Mouse (Mus musculus): ENCODE measurements around the gene 9930021J03Rik. TPM values are rescaled to one million over a fixed set of nuclear protein-coding genes. Genes with fewer than 3 reads are reported as not detected.

Gene 9930021J03Rik
- polyA plus RNA-seq, 1 experiment from 2014 or later, result 8.9 TPM

GRCm38 (mm10) chr19:29674946-29675345, 130.8 kb downstream of the 9930021J03Rik start:
- Histone ChIP-seq H3K36me3 (ENCODE audit: control insufficient read depth, insufficient read depth, low read length) (no peaks in the 10 kb centered on the region), H3K9me3 (ENCODE audit: control insufficient read depth, low read depth, low read length) (no peaks in the 10 kb centered on the region), H3K9ac (replicated peaks; ENCODE audit: low read depth, low read length) (no peak overlapping the region), H3K27me3 (ENCODE audit: control insufficient read depth, insufficient read depth, low read length) (no peaks in the 10 kb centered on the region), H3K4me3 (ENCODE audit: low read depth, low read length) (no peak overlapping the region), H3K4me1 (ENCODE audit: control insufficient read depth, insufficient read depth, low read length) (no peaks in the 10 kb centered on the region), H3K4me2 (replicated peaks; ENCODE audit: low read depth, low read length) (no peak overlapping the region), H3K27ac (ENCODE audit: low read length) (no peak overlapping the region)
- WGBS, result 93% methylated on average over 7 of the region's 7 CpGs
- ATAC-seq (ENCODE audit: insufficient number of reproducible peaks, insufficient read depth, low FRiP score, low read depth), result no peak

GRCm38 (mm10) chr19:29672660-29673059, 133.1 kb downstream of the 9930021J03Rik start:
- 95% methylated on average over 13 of the region's 13 CpGs for WGBS
- Histone ChIP-seq H3K4me1 (ENCODE audit: control insufficient read depth, insufficient read depth, low read length) (no peaks in the 10 kb centered on the region), H3K9ac (replicated peaks; ENCODE audit: low read depth, low read length) (no peak overlapping the region), H3K4me2 (replicated peaks; ENCODE audit: low read depth, low read length) (no peak overlapping the region), H3K27ac (ENCODE audit: low read length) (no peak overlapping the region), H3K36me3 (ENCODE audit: control insufficient read depth, insufficient read depth, low read length) (no peaks in the 10 kb centered on the region), H3K4me3 (ENCODE audit: low read depth, low read length) (no peak overlapping the region), H3K27me3 (ENCODE audit: control insufficient read depth, insufficient read depth, low read length) (no peaks in the 10 kb centered on the region), H3K9me3 (ENCODE audit: control insufficient read depth, low read depth, low read length) (no peaks in the 10 kb centered on the region)
- no peak for ATAC-seq (ENCODE audit: insufficient number of reproducible peaks, insufficient read depth, low FRiP score, low read depth)

GRCm38 (mm10) chr19:29671160-29671559, 134.6 kb downstream of the 9930021J03Rik start:
- no peaks in the 10 kb centered on the region for H3K36me3 ChIP-seq (ENCODE audit: control insufficient read depth, insufficient read depth, low read length)
- H3K4me3 ChIP-seq (ENCODE audit: low read depth, low read length), result no peak overlapping the region
- no peaks in the 10 kb centered on the region for H3K27me3 ChIP-seq (ENCODE audit: control insufficient read depth, insufficient read depth, low read length)
- no peak overlapping the region for H3K4me2 ChIP-seq (replicated peaks; ENCODE audit: low read depth, low read length)
- H3K27ac ChIP-seq (ENCODE audit: low read length), result no peak overlapping the region
- no peak overlapping the region for H3K9ac ChIP-seq (replicated peaks; ENCODE audit: low read depth, low read length)
- H3K4me1 ChIP-seq (ENCODE audit: control insufficient read depth, insufficient read depth, low read length), result no peaks in the 10 kb centered on the region
- no peaks in the 10 kb centered on the region for H3K9me3 ChIP-seq (ENCODE audit: control insufficient read depth, low read depth, low read length)
- ATAC-seq (ENCODE audit: insufficient number of reproducible peaks, insufficient read depth, low FRiP score, low read depth), result no peak
- 92% methylated on average over 2 of the region's 2 CpGs for WGBS

- 88% methylated on average over 6 of the region's 6 CpGs for WGBS
- no peaks in the 10 kb centered on the region for H3K36me3 ChIP-seq (ENCODE audit: control insufficient read depth, insufficient read depth, low read length)
- H3K27me3 ChIP-seq (ENCODE audit: control insufficient read depth, insufficient read depth, low read length), result no peaks in the 10 kb centered on the region
- H3K4me2 ChIP-seq (replicated peaks; ENCODE audit: low read depth, low read length), result no peak overlapping the region
- no peak overlapping the region for H3K4me3 ChIP-seq (ENCODE audit: low read depth, low read length)
- no peaks in the 10 kb centered on the region for H3K9me3 ChIP-seq (ENCODE audit: control insufficient read depth, low read depth, low read length)
- ATAC-seq (ENCODE audit: insufficient number of reproducible peaks, insufficient read depth, low FRiP score, low read depth), result no peak
- H3K27ac ChIP-seq (ENCODE audit: low read length), result no peak overlapping the region
- no peak overlapping the region for H3K9ac ChIP-seq (replicated peaks; ENCODE audit: low read depth, low read length)
- no peaks in the 10 kb centered on the region for H3K4me1 ChIP-seq (ENCODE audit: control insufficient read depth, insufficient read depth, low read length)
Measured at GRCm38 (mm10) chr19:29670247-29670646, 135.5 kb downstream of the 9930021J03Rik start.

- H3K4me3 ChIP-seq (ENCODE audit: low read depth, low read length), result no peak overlapping the region
- no peaks in the 10 kb centered on the region for H3K4me1 ChIP-seq (ENCODE audit: control insufficient read depth, insufficient read depth, low read length)
- no peak overlapping the region for H3K9ac ChIP-seq (replicated peaks; ENCODE audit: low read depth, low read length)
- H3K27me3 ChIP-seq (ENCODE audit: control insufficient read depth, insufficient read depth, low read length), result no peaks in the 10 kb centered on the region
- no peak overlapping the region for H3K27ac ChIP-seq (ENCODE audit: low read length)
- H3K4me2 ChIP-seq (replicated peaks; ENCODE audit: low read depth, low read length), result no peak overlapping the region
- no peaks in the 10 kb centered on the region for H3K9me3 ChIP-seq (ENCODE audit: control insufficient read depth, low read depth, low read length)
- WGBS, result 79% methylated on average over 7 of the region's 7 CpGs
- no peaks in the 10 kb centered on the region for H3K36me3 ChIP-seq (ENCODE audit: control insufficient read depth, insufficient read depth, low read length)
- no peak for ATAC-seq (ENCODE audit: insufficient number of reproducible peaks, insufficient read depth, low FRiP score, low read depth)
Measured at GRCm38 (mm10) chr19:29668135-29668534, 137.7 kb downstream of the 9930021J03Rik start.

- ATAC-seq (ENCODE audit: insufficient number of reproducible peaks, insufficient read depth, low FRiP score, low read depth), result no peak
- no peaks in the 10 kb centered on the region for H3K9me3 ChIP-seq (ENCODE audit: control insufficient read depth, low read depth, low read length)
- H3K27ac ChIP-seq (ENCODE audit: low read length), result no peak overlapping the region
- H3K4me2 ChIP-seq (replicated peaks; ENCODE audit: low read depth, low read length), result no peak overlapping the region
- WGBS, result 54% methylated on average over 5 of the region's 5 CpGs
- no peak overlapping the region for H3K9ac ChIP-seq (replicated peaks; ENCODE audit: low read depth, low read length)
- no peaks in the 10 kb centered on the region for H3K4me1 ChIP-seq (ENCODE audit: control insufficient read depth, insufficient read depth, low read length)
- H3K27me3 ChIP-seq (ENCODE audit: control insufficient read depth, insufficient read depth, low read length), result no peaks in the 10 kb centered on the region
- H3K36me3 ChIP-seq (ENCODE audit: control insufficient read depth, insufficient read depth, low read length), result no peaks in the 10 kb centered on the region
- H3K4me3 ChIP-seq (ENCODE audit: low read depth, low read length), result no peak overlapping the region
Measured at GRCm38 (mm10) chr19:29666965-29667594, 138.7 kb downstream of the 9930021J03Rik start.

GRCm38 (mm10) chr19:29666164-29666563, 139.6 kb downstream of the 9930021J03Rik start:
- Histone ChIP-seq H3K4me3 (ENCODE audit: low read depth, low read length) (no peak overlapping the region), H3K27me3 (ENCODE audit: control insufficient read depth, insufficient read depth, low read length) (no peaks in the 10 kb centered on the region), H3K4me2 (replicated peaks; ENCODE audit: low read depth, low read length) (no peak overlapping the region), H3K36me3 (ENCODE audit: control insufficient read depth, insufficient read depth, low read length) (no peaks in the 10 kb centered on the region), H3K9me3 (ENCODE audit: control insufficient read depth, low read depth, low read length) (no peaks in the 10 kb centered on the region), H3K27ac (ENCODE audit: low read length) (no peak overlapping the region), H3K9ac (replicated peaks; ENCODE audit: low read depth, low read length) (no peak overlapping the region), H3K4me1 (ENCODE audit: control insufficient read depth, insufficient read depth, low read length) (no peaks in the 10 kb centered on the region)
- WGBS, result 83% methylated on average over 4 of the region's 4 CpGs
- no peak for ATAC-seq (ENCODE audit: insufficient number of reproducible peaks, insufficient read depth, low FRiP score, low read depth)

GRCm38 (mm10) chr19:29664934-29665333, 140.9 kb downstream of the 9930021J03Rik start:
- no peaks in the 10 kb centered on the region for H3K4me1 ChIP-seq (ENCODE audit: control insufficient read depth, insufficient read depth, low read length)
- no peak overlapping the region for H3K4me2 ChIP-seq (replicated peaks; ENCODE audit: low read depth, low read length)
- H3K9ac ChIP-seq (replicated peaks; ENCODE audit: low read depth, low read length), result no peak overlapping the region
- H3K36me3 ChIP-seq (ENCODE audit: control insufficient read depth, insufficient read depth, low read length), result no peaks in the 10 kb centered on the region
- H3K27ac ChIP-seq (ENCODE audit: low read length), result no peak overlapping the region
- WGBS, result 76% methylated on average over 5 of the region's 5 CpGs
- no peaks in the 10 kb centered on the region for H3K9me3 ChIP-seq (ENCODE audit: control insufficient read depth, low read depth, low read length)
- no peak overlapping the region for H3K4me3 ChIP-seq (ENCODE audit: low read depth, low read length)
- H3K27me3 ChIP-seq (ENCODE audit: control insufficient read depth, insufficient read depth, low read length), result no peaks in the 10 kb centered on the region
- ATAC-seq (ENCODE audit: insufficient number of reproducible peaks, insufficient read depth, low FRiP score, low read depth), result no peak
